ENCODE assay signal across 13 mouse cellular contexts in the genomic region with DNA sequence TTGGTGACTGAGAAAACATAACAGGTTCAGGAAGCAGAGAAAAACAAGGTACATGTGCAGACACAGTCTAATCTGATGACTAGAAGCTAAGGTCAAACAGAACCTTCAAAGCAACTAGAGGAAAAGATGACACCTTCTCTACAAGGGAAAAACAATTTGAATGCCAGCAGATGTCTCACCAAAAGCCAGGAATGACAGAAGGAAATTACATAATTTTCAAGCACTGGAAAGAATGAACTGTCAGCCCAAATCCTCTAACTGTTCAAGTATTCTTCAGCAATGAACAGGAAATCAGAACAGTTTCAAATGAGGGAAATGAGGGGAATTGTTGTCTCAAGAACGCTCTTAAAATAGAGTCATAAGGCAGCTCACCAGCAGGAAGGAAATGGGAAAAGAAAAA.
"Had no signal": no experiment of that assay in that cellular context is flagged by ENCODE, and none has a peak within 500 bp of the region (broad histone marks: within the 10 kb centered on the region; RNA-seq: fewer than 3 reads in every experiment).

No protein-coding gene starts in this region.

- ATAC-seq: intestine, embryonic 15.5 days; liver, postnatal 0 days had no signal

- H3K4me3 ChIP-seq: intestine, embryonic 15.5 days; limb, embryonic 12.5 days; limb, embryonic 15.5 days; lung, embryonic 15.5 days had no signal

- H3K27ac ChIP-seq: intestine, embryonic 15.5 days; limb, embryonic 12.5 days; limb, embryonic 15.5 days; liver, embryonic 14.5 days; lung, embryonic 15.5 days; stomach, postnatal 0 days had no signal

- DNase-seq: kidney, adult 11 months; kidney, postnatal 14 days; liver, postnatal 0 days; lung, postnatal 14 days; lung, postnatal 4 days; midbrain, embryonic 14.5 days; thymus, postnatal 25 days had no signal
